Mouse (Mus musculus) gastrocnemius, postnatal 25 days (tissue): Measurements from ENCODE around the gene Plcd4. TPM values are rescaled to one million over a fixed set of nuclear protein-coding genes. Genes with fewer than 3 reads are reported as not detected.
A peak's percentile ranks its signal among the peaks of the same experiment; 100 is the strongest.

Experiments used
- DNase-seq: peaks from one replicate; pipeline ENCODE4 v3.0.0; 2022
- microRNA-seq, 2 experiments: library from miRNA; unstranded; fragments of <30 nt; microRNA quantifications; one replicate each; pipeline ENCODE4 v1.2.0; 2021; ENCODE audit warnings: borderline replicate concordance in 2 of 2
- total RNA-seq, 2 experiments: library from RNA; stranded (reverse); gene quantifications; 1 replicate in 1 of 2; 2 replicates in 1 of 2; pipeline ENCODE4 v1.2.3; 2021

The Plcd4 gene
- total RNA-seq, 2 experiments from 2014 or later, result 43.2 to 72.4 TPM

DNA sequence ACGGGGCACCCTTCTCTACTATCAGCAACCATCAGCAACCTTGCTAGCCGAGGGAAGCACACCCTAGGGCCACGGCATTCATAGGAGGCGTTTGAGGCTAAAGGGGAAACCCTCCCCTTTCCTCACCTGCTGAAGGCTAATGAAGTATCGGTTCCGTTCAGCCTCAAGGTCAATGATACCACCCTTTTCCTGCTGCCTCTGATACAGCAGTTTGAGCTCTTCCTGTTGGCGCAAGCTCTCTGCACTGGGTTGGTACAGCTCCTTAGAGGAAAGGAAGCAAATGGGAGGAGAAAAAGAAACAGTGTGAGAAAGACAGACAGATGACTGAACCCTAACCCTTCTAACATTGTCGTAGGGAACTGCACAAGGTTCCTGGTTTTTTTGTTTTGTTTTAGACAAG, 51.7 kb downstream of the Plcd4 start:
- no peak for DNase-seq

DNA sequence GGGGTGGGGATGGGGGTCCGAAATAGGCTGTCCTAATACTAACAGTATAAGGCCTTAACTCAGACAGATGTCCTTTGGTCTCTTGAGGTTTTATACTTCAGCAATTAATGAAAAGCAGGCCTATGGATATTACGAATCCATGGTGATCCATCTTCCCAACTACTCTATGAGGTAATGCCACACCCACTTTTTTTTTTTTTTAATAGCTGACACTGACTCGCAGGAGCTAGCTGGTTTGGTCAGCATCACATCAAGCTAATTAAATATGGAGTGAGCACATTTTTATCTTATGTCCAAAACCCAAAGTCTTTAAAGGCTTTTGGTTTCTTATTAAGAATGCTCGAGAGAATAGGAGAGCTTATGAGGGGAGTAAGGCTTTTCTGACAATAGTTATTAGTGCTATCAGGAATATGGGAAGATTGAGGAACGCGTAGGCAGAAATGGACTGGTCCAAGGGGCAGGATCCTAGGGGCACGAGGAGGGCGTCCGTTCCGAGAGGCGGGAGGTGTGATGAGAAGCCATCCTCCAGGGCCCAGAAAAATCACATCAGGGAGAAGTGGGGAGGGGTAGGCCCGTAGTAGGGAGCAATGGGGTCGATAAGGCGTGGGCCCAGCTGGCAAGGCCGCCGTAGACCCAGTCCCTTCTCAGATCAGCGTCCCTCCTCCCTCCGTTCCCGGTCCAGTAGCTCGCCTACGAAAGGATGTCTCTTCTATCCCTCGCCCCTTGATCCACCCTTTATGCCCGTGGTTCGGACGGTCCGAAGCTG, 58.0 kb downstream of the Plcd4 start:
- DNase-seq, result no peak

GRCm38 (mm10) chr1:74601267-74601962, 58.7 kb downstream of the Plcd4 start, which contains the start of the genes Rnf25 and Stk36:
Rnf25 (minus strand) TSS chr1:74601397.
Stk36 (plus strand) TSS chr1:74601445.
- DNase-seq, result peak; percentile 82

Small RNA genes within 50 kb of the gene (microRNA-seq; reads per million reads assigned to microRNA genes)
- gene Gm25035, result 0 reads per million in 2 experiments

Other genes with a start within 250 kb of the Plcd4 start
- gene Tmbim1, start 237.3 kb upstream of the Plcd4 start, total RNA-seq, result 10 to 100 TPM; 28.5 to 36.6 TPM
- gene Catip, start 180.8 kb upstream of the Plcd4 start, total RNA-seq, result not detected
- 1 to 10 TPM; 2.9 to 3.2 TPM for gene Slc11a1, start 167.7 kb upstream of the Plcd4 start, total RNA-seq
- gene Ctdsp1, start 151.4 kb upstream of the Plcd4 start, total RNA-seq, result 10 to 100 TPM; 82.7 to 82.9 TPM
- gene Vil1, start 133.5 kb upstream of the Plcd4 start, total RNA-seq, result under 1 TPM in 1 of 2 experiments, not detected in 1; 0.13 TPM
- gene Cnot9, start 36.8 kb upstream of the Plcd4 start, total RNA-seq, result 10 to 100 TPM; 12.3 to 12.5 TPM
- 1 to 10 TPM; 6.8 to 8.3 TPM for gene Usp37, start 1.4 kb downstream of the Plcd4 start, total RNA-seq
- gene Zfp142, start 45.4 kb downstream of the Plcd4 start, total RNA-seq, result 10 to 100 TPM in 1 of 2 experiments, 1 to 10 TPM in 1; 9.3 to 10.1 TPM
- gene Bcs1l, start 45.4 kb downstream of the Plcd4 start, total RNA-seq, result 10 to 100 TPM; 18.6 to 21.0 TPM
- 10 to 100 TPM; 13.1 to 17.5 TPM for gene Rnf25, start 58.5 kb downstream of the Plcd4 start, total RNA-seq
- under 1 TPM; 0.84 to 0.96 TPM for gene Stk36, start 58.6 kb downstream of the Plcd4 start, total RNA-seq
- 10 to 100 TPM; 10.8 to 11.4 TPM for gene Ttll4, start 118.9 kb downstream of the Plcd4 start, total RNA-seq
- gene Cyp27a1, start 170.7 kb downstream of the Plcd4 start, total RNA-seq, result 10 to 100 TPM; 32.4 to 36.4 TPM
- gene Prkag3, start 206.3 kb downstream of the Plcd4 start, total RNA-seq, result 10 to 100 TPM; 54.4 to 93.4 TPM
- gene Wnt6, start 229.0 kb downstream of the Plcd4 start, total RNA-seq, result under 1 TPM; 0.46 TPM
- not detected for gene Wnt10a, start 248.6 kb downstream of the Plcd4 start, total RNA-seq